12 mouse cellular contexts compared by ENCODE assay signal in the genomic region with DNA sequence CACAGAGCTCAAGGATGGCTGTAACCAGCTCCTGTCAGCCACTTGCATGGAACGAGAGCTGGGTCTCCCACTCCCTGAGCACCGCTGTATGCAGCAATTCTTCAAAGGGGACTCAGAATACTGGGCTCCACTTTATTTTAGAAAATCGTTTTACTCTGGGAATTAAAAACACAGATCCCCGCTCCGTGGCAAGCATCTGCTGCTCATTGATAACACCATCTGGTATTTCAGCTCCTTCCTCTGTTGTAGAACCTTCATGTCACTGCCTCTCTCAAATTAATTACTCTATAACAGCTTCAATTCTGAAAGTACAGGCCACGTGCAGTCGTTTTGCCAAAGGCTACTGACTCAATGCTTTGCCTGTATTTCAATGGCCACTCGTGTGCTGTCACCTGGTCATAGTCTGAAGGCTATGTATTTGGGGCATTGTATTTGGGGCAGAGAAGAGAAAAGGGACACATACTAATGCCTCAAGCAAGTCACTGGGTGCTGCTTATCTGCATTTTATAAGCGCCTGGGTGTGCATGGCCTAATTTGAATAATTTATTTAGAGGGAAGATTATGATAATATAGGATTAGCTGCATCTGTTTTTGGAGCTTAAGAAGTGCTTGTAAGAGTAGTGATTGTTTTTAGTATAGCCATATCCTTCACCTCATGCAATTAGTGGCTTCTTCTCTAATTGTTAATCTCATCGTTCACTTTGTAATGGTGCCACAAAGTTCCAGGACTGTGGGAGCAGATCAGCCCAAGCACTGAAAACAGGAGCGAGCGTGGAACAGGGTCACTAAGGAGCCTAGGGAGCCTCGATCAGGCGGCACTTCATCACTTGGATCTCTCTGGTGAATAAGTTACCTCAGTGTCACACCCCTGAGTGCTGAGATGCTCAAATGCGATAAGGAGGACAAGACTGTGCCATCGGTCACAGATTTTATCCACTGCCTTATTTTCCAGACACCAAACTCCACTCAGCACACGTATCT.
A peak's percentile ranks its signal among the peaks of the same experiment; 100 is the strongest.
DNase-seq lines count a peak whose midpoint lies in the region; ATAC-seq and TF ChIP-seq lines count a peak whose summit lies in the region.
"Had no signal": no experiment of that assay in that cellular context is flagged by ENCODE, and none has a peak within 500 bp of the region (broad histone marks: within the 10 kb centered on the region; RNA-seq: fewer than 3 reads in every experiment).

No protein-coding gene starts in this region.

- no peak for TF ChIP-seq POLR2A in lung, adult 2 months (IDR thresholded peaks at IDR 0.05; ENCODE audit: borderline replicate concordance, extremely low read depth, low read depth, low read length)

- H3K4me3 ChIP-seq in hindbrain, embryonic 13.5 days, result no peak overlapping the region
- H3K4me3 ChIP-seq in midbrain, embryonic 12.5 days, result no peak overlapping the region
- no peak overlapping the region for H3K4me3 ChIP-seq in lung, adult 2 months (replicated peaks; ENCODE audit: extremely low read depth, low read depth, low read length)

- 45% methylated on average over 17 of the region's 17 CpGs for WGBS in hindbrain, embryonic 13.5 days
- 43% methylated on average over 17 of the region's 17 CpGs for WGBS in midbrain, embryonic 12.5 days
- 62% methylated on average over 17 of the region's 17 CpGs for WGBS in lung, adult 2 months

- no peaks in the 10 kb centered on the region for H3K36me3 ChIP-seq in hindbrain, embryonic 13.5 days
- H3K36me3 ChIP-seq in midbrain, embryonic 12.5 days, result no peaks in the 10 kb centered on the region
- H3K36me3 ChIP-seq: G1E had no signal

- no peaks in the 10 kb centered on the region for H3K27me3 ChIP-seq in hindbrain, embryonic 13.5 days
- no peaks in the 10 kb centered on the region for H3K27me3 ChIP-seq in midbrain, embryonic 12.5 days

- H3K27ac ChIP-seq in hindbrain, embryonic 13.5 days, result peak overlapping the region; percentile 45; the same call in 1 of the 2 replicates
- peak overlapping the region; percentile 69 for H3K27ac ChIP-seq in midbrain, embryonic 12.5 days (replicated peaks)
- H3K27ac ChIP-seq: liver, embryonic 14.5 days had no signal

- no peaks in the 10 kb centered on the region for H3K9me3 ChIP-seq in hindbrain, embryonic 13.5 days
- H3K9me3 ChIP-seq in midbrain, embryonic 12.5 days, result no peaks in the 10 kb centered on the region

- no peak for TF ChIP-seq CTCF in lung, adult 2 months (IDR thresholded peaks at IDR 0.05; ENCODE audit: insufficient read depth, low read length)

- H3K4me1 ChIP-seq in hindbrain, embryonic 13.5 days (replicated peaks), result peaks cover 13% of the 10 kb centered on the region
- H3K4me1 ChIP-seq in midbrain, embryonic 12.5 days, result peaks cover 14% of the 10 kb centered on the region
- H3K4me1 ChIP-seq in lung, adult 2 months (ENCODE audit: control insufficient read depth, insufficient read depth, low read length), result no peaks in the 10 kb centered on the region

- peak; percentile 33 to 57 for DNase-seq in right cerebral cortex, adult 2 months (ENCODE audit: low spot score in 2 of 2)
- DNase-seq in right cerebral cortex, postnatal 4 days, result no peak
- DNase-seq in lung, adult 2 months, result no peak
- DNase-seq in kidney, postnatal 4 days, result no peak
- DNase-seq: cerebellum, postnatal 36 days; kidney, postnatal 14 days; thymus, postnatal 4 days had no signal

- peak; percentile 80 for ATAC-seq in hindbrain, embryonic 13.5 days (ENCODE audit: low FRiP score)
- ATAC-seq in midbrain, embryonic 12.5 days (ENCODE audit: low FRiP score, low read depth), result peak; percentile 88
- no peak for ATAC-seq in megakaryocyte-erythroid progenitor cell, adult 5-6 weeks (replicated peaks; ENCODE audit: low FRiP score, low TSS enrichment, poor library complexity, severe bottlenecking)

- H3K9ac ChIP-seq in hindbrain, embryonic 13.5 days, result no peak overlapping the region
- H3K9ac ChIP-seq in midbrain, embryonic 12.5 days (replicated peaks), result no peak overlapping the region
- H3K9ac ChIP-seq: liver, embryonic 14.5 days had no signal

- no peak overlapping the region for H3K4me2 ChIP-seq in hindbrain, embryonic 13.5 days
- no peak overlapping the region for H3K4me2 ChIP-seq in midbrain, embryonic 12.5 days (replicated peaks)

Comparison
In these comparisons a context has a peak if more than half of its experiments do, and no peak if none do; other contexts are left out.
1. DNase-seq: peak in right cerebral cortex, adult 2 months (2 of 2); none in right cerebral cortex, postnatal 4 days (single experiment), lung, adult 2 months (single experiment) and kidney, postnatal 4 days (0 of 2).